Comparison of ENCODE assay signal across 21 mouse cellular contexts in genomic region chr12:35514671-35515070, GRCm38 (mm10). TPM values are rescaled to one million over a fixed set of nuclear protein-coding genes. Genes with fewer than 3 reads are reported as not detected.
DNase-seq lines count a peak whose midpoint lies in the region; ATAC-seq lines count a peak whose summit lies in the region.
"Had no signal": no experiment of that assay in that cellular context is flagged by ENCODE, and none has a peak within 500 bp of the region (broad histone marks: within the 10 kb centered on the region; RNA-seq: fewer than 3 reads in every experiment).

No protein-coding gene starts in this region.

- WGBS in kidney, embryonic 15.5 days, result 70% methylated on average over 2 of the region's 2 CpGs
- 45% methylated on average over 2 of the region's 2 CpGs for WGBS in forebrain, embryonic 12.5 days

- H3K4me3 ChIP-seq in kidney, embryonic 15.5 days (replicated peaks), result no peak overlapping the region
- H3K4me3 ChIP-seq in forebrain, embryonic 12.5 days (replicated peaks), result no peak overlapping the region
- H3K4me3 ChIP-seq: embryonic facial prominence, embryonic 10.5 days; embryonic facial prominence, embryonic 12.5 days; forebrain, embryonic 10.5 days; forebrain, embryonic 13.5 days; forebrain, embryonic 15.5 days had no signal

- H3K9ac ChIP-seq in kidney, embryonic 15.5 days, result no peak overlapping the region
- H3K9ac ChIP-seq in forebrain, embryonic 12.5 days, result no peak overlapping the region
- H3K9ac ChIP-seq: embryonic facial prominence, embryonic 12.5 days; forebrain, embryonic 13.5 days; forebrain, embryonic 15.5 days; forebrain, postnatal 0 days had no signal

- H3K27ac ChIP-seq in kidney, embryonic 15.5 days, result peak overlapping the region; percentile 67; the same call in 1 of the 2 replicates
- no peak overlapping the region for H3K27ac ChIP-seq in forebrain, embryonic 12.5 days
- H3K27ac ChIP-seq: embryonic facial prominence, embryonic 10.5 days; embryonic facial prominence, embryonic 12.5 days; forebrain, embryonic 10.5 days; forebrain, embryonic 13.5 days; forebrain, embryonic 15.5 days had no signal

- peaks cover 9% of the 10 kb centered on the region for H3K4me1 ChIP-seq in kidney, embryonic 15.5 days
- no peaks in the 10 kb centered on the region for H3K4me1 ChIP-seq in forebrain, embryonic 12.5 days
- H3K4me1 ChIP-seq: embryonic facial prominence, embryonic 10.5 days; embryonic facial prominence, embryonic 12.5 days; forebrain, embryonic 10.5 days; forebrain, embryonic 13.5 days; forebrain, embryonic 15.5 days had no signal

- peaks cover 23% of the 10 kb centered on the region for H3K36me3 ChIP-seq in kidney, embryonic 15.5 days
- H3K36me3 ChIP-seq in forebrain, embryonic 12.5 days (replicated peaks), result no peaks in the 10 kb centered on the region
- H3K36me3 ChIP-seq: embryonic facial prominence, embryonic 10.5 days; embryonic facial prominence, embryonic 12.5 days; forebrain, embryonic 10.5 days; forebrain, embryonic 15.5 days had no signal

- H3K27me3 ChIP-seq in kidney, embryonic 15.5 days, result no peaks in the 10 kb centered on the region
- H3K27me3 ChIP-seq in forebrain, embryonic 12.5 days, result no peaks in the 10 kb centered on the region
- H3K27me3 ChIP-seq: embryonic facial prominence, embryonic 12.5 days; forebrain, embryonic 13.5 days; forebrain, embryonic 15.5 days had no signal

- no peak for ATAC-seq in kidney, embryonic 15.5 days (replicated peaks; ENCODE audit: low FRiP score)
- no peak for ATAC-seq in forebrain, embryonic 12.5 days (ENCODE audit: low FRiP score)
- ATAC-seq: forebrain, embryonic 13.5 days; forebrain, embryonic 15.5 days; forebrain, postnatal 0 days had no signal

- DNase-seq in kidney, adult 18-20 months, result no peak
- DNase-seq in retina, adult 2 months (ENCODE audit: low read depth, low spot score), result peak; percentile 80
- DNase-seq in retina, postnatal 1 day, result peak; percentile 80
- DNase-seq in c-Kit-positive CD71-positive TER-119-positive erythroid progenitor cells, embryonic 14.5 days (ENCODE audit: low spot score), result no peak
- no peak for DNase-seq in urinary bladder, postnatal 36 days (ENCODE audit: low spot score in 2 of 2)
- DNase-seq: adrenal gland, adult 2 months; adrenal gland, postnatal 10 days; adrenal gland, postnatal 25 days; cerebellum, adult 11-12 months; cerebellum, adult 2 months; cerebellum, adult 9-10 months; cerebellum, postnatal 10 days; cerebellum, postnatal 25 days; forebrain, postnatal 0 days had no signal

- no peaks in the 10 kb centered on the region for H3K9me3 ChIP-seq in kidney, embryonic 15.5 days (replicated peaks)
- no peaks in the 10 kb centered on the region for H3K9me3 ChIP-seq in forebrain, embryonic 12.5 days
- H3K9me3 ChIP-seq: embryonic facial prominence, embryonic 10.5 days; embryonic facial prominence, embryonic 12.5 days; forebrain, embryonic 10.5 days; forebrain, embryonic 13.5 days; forebrain, embryonic 15.5 days had no signal

- H3K4me2 ChIP-seq in kidney, embryonic 15.5 days, result no peak overlapping the region
- H3K4me2 ChIP-seq in forebrain, embryonic 12.5 days, result no peak overlapping the region
- H3K4me2 ChIP-seq: embryonic facial prominence, embryonic 12.5 days; forebrain, embryonic 13.5 days; forebrain, embryonic 15.5 days had no signal

RNA-seq across cellular contexts. Expression of gene Ahr, which starts 20.2 kb away (rescaled TPM):
- polyA plus RNA-seq in kidney, embryonic 15.5 days (2015; fragmentation: Nextera tagmentation; extraction: Ambion mirVana), result 6.1 and 7.0 TPM in 2 replicates
- 1.5 and 1.9 TPM in 2 replicates for polyA plus RNA-seq in forebrain, embryonic 12.5 days (2016; fragmentation: Nextera tagmentation; extraction: Ambion mirVana)

Comparison
In these comparisons a context has a peak if more than half of its experiments do, and no peak if none do; other contexts are left out.
1. DNase-seq: peak in retina, adult 2 months (single experiment) and retina, postnatal 1 day (single experiment); none in kidney, adult 18-20 months (single experiment), c-Kit-positive CD71-positive TER-119-positive erythroid progenitor cells, embryonic 14.5 days (single experiment) and urinary bladder, postnatal 36 days (0 of 2).